Mouse (Mus musculus): ENCODE measurements at regions not wholly inside any gene's neighbourhood (a gene's known extent, or its start where the extent isn't known, plus 50 kb on each side); places are given as distances from the start of the nearest gene placed in this dataset.

- ATAC-seq (ENCODE audit: insufficient number of reproducible peaks, low FRiP score, low TSS enrichment, low read depth) = no peak
- WGBS = 75% methylated on average over 3 of the region's 3 CpGs
- H3K4me2 ChIP-seq (replicated peaks) = no peak overlapping the region
- H3K4me1 ChIP-seq = no peaks in the 10 kb centered on the region
- no peak overlapping the region for H3K4me3 ChIP-seq (replicated peaks)
- H3K36me3 ChIP-seq = no peaks in the 10 kb centered on the region
- H3K27ac ChIP-seq (replicated peaks) = no peak overlapping the region
- H3K9me3 ChIP-seq (replicated peaks) = no peaks in the 10 kb centered on the region
- H3K9ac ChIP-seq = no peak overlapping the region
- no peaks in the 10 kb centered on the region for H3K27me3 ChIP-seq
These were observed 1473.5 kb downstream of the Slc22a22 start for GRCm38 (mm10) chr15:56003921-56004320.

- ATAC-seq (ENCODE audit: insufficient number of reproducible peaks, low FRiP score, low TSS enrichment, low read depth) = no peak
- Histone ChIP-seq H3K36me3 (no peaks in the 10 kb centered on the region), H3K27me3 (no peaks in the 10 kb centered on the region), H3K4me3 (replicated peaks) (no peak overlapping the region), H3K9ac (no peak overlapping the region), H3K4me1 (no peaks in the 10 kb centered on the region), H3K9me3 (replicated peaks) (no peaks in the 10 kb centered on the region), H3K27ac (replicated peaks) (no peak overlapping the region), H3K4me2 (replicated peaks) (no peak overlapping the region)
- 88% methylated on average over 4 of the region's 4 CpGs for WGBS
These were observed 1477.8 kb downstream of the Slc22a22 start for GRCm38 (mm10) chr15:55999605-56000004.

- Histone ChIP-seq H3K36me3 (no peaks in the 10 kb centered on the region), H3K27ac (replicated peaks) (no peak overlapping the region), H3K27me3 (no peaks in the 10 kb centered on the region), H3K4me1 (no peaks in the 10 kb centered on the region), H3K4me3 (replicated peaks) (no peak overlapping the region), H3K4me2 (replicated peaks) (no peak overlapping the region), H3K9me3 (replicated peaks) (no peaks in the 10 kb centered on the region), H3K9ac (no peak overlapping the region)
- ATAC-seq (ENCODE audit: insufficient number of reproducible peaks, low FRiP score, low TSS enrichment, low read depth) = no peak
- 73% methylated on average over 4 of the region's 4 CpGs for WGBS
These were observed 1479.4 kb downstream of the Slc22a22 start for GRCm38 (mm10) chr15:55997977-55998376.

- WGBS = 70% methylated on average over 3 of the region's 3 CpGs
These were observed 1482.7 kb downstream of the Slc22a22 start for GRCm38 (mm10) chr15:55994680-55995079.

DNA sequence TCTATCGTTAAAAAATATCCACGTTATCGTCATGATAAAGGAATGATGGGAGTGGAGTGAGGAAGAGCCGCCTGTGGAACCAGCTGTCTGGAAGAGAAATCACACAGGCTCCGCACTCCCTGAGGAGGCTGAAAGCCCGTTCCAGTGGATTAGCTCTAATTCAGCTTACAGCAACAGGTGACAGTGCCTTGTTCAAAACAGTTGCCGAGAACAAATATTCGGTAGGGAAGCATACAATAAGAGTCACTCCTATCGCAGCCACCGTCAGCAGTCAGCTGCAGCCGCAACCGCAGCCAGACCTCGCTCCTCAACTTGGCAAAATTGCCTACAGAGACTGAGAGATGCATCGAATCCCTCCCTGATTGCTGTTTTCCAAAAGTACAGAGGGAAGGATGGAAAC, 1501.6 kb downstream of the Slc22a22 start:
- no peak overlapping the region for H3K4me2 ChIP-seq (replicated peaks)
- WGBS = 68% methylated on average over 14 of the region's 14 CpGs
- ATAC-seq (ENCODE audit: insufficient number of reproducible peaks, low FRiP score, low TSS enrichment, low read depth) = 0 out of 2 replicates have a peak, but pooled peaks have one; percentile 47

More at GRCm38 (mm10) chr15:55994680-55995079, 1482.7 kb downstream of the Slc22a22 start:
- Histone ChIP-seq H3K4me2 (replicated peaks) (no peak overlapping the region), H3K27me3 (no peaks in the 10 kb centered on the region), H3K27ac (replicated peaks) (no peak overlapping the region), H3K4me3 (replicated peaks) (no peak overlapping the region), H3K9ac (no peak overlapping the region), H3K36me3 (no peaks in the 10 kb centered on the region), H3K9me3 (replicated peaks) (no peaks in the 10 kb centered on the region), H3K4me1 (no peaks in the 10 kb centered on the region)
- ATAC-seq (ENCODE audit: insufficient number of reproducible peaks, low FRiP score, low TSS enrichment, low read depth) = no peak

DNA sequence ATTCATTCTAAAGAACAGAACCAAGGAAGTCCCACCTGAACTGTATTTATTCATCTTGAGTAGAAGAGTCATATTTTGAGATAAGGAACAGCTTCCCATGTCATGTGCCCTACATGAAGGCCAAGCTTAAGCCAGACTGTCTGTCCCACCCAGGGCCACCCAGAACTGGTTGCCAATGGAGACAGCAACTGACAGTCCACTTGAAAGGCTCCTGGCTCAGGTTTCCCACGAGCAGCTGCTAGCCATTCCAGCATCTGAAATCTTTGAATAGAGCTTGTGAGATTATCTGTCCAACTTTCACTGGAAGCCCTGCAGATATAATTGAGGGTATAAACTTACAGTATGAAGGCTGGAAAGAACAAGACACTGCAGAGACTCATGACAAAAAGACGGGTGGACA, 1510.6 kb downstream of the Slc22a22 start:
- Histone ChIP-seq H3K27ac (replicated peaks) (no peak overlapping the region), H3K4me3 (replicated peaks) (no peak overlapping the region), H3K9me3 (replicated peaks) (no peaks in the 10 kb centered on the region), H3K36me3 (no peaks in the 10 kb centered on the region), H3K27me3 (no peaks in the 10 kb centered on the region), H3K4me2 (replicated peaks) (no peak overlapping the region), H3K9ac (no peak overlapping the region), H3K4me1 (no peaks in the 10 kb centered on the region)
- whole genome bisulfite sequencing = 28% methylated on average over 2 of the region's 2 CpGs
- peak; percentile 78; the same call in 1 of the 2 replicates for ATAC-seq (ENCODE audit: insufficient number of reproducible peaks, low FRiP score, low TSS enrichment, low read depth)

More for the DNA sequence above, 1501.6 kb downstream of the Slc22a22 start:
- Histone ChIP-seq H3K4me1 (no peaks in the 10 kb centered on the region), H3K27ac (replicated peaks) (no peak overlapping the region), H3K9ac (no peak overlapping the region), H3K36me3 (no peaks in the 10 kb centered on the region), H3K4me3 (replicated peaks) (no peak overlapping the region), H3K27me3 (no peaks in the 10 kb centered on the region), H3K9me3 (replicated peaks) (no peaks in the 10 kb centered on the region)

GRCm38 (mm10) chr15:55965296-55965695, 1512.1 kb downstream of the Slc22a22 start:
- 70% methylated on average over 7 of the region's 7 CpGs for WGBS
- no peaks in the 10 kb centered on the region for H3K36me3 ChIP-seq
- H3K9ac ChIP-seq = no peak overlapping the region
- no peaks in the 10 kb centered on the region for H3K4me1 ChIP-seq
- no peak overlapping the region for H3K4me3 ChIP-seq (replicated peaks)
- no peak overlapping the region for H3K27ac ChIP-seq (replicated peaks)
- ATAC-seq (ENCODE audit: insufficient number of reproducible peaks, low FRiP score, low TSS enrichment, low read depth) = no peak
- H3K27me3 ChIP-seq = no peaks in the 10 kb centered on the region
- no peak overlapping the region for H3K4me2 ChIP-seq (replicated peaks)
- no peaks in the 10 kb centered on the region for H3K9me3 ChIP-seq (replicated peaks)

- Histone ChIP-seq H3K4me2 (replicated peaks) (no peak overlapping the region), H3K36me3 (no peaks in the 10 kb centered on the region), H3K27me3 (no peaks in the 10 kb centered on the region), H3K4me1 (no peaks in the 10 kb centered on the region), H3K4me3 (replicated peaks) (no peak overlapping the region), H3K27ac (replicated peaks) (no peak overlapping the region), H3K9me3 (replicated peaks) (no peaks in the 10 kb centered on the region), H3K9ac (no peak overlapping the region)
- no peak for ATAC-seq (ENCODE audit: insufficient number of reproducible peaks, low FRiP score, low TSS enrichment, low read depth)
- WGBS = 92% methylated on average over 3 of the region's 3 CpGs
These were observed 1515.3 kb downstream of the Slc22a22 start for GRCm38 (mm10) chr15:55962093-55962492.

Measured in embryonic facial prominence, embryonic 15.5 days (tissue).